Mouse (Mus musculus) heart, embryonic 16.5 days (tissue): Measurements from ENCODE around the gene Dmbt1. TPM values are rescaled to one million over a fixed set of nuclear protein-coding genes. Genes with fewer than 3 reads are reported as not detected.
"Not testable (repeated sequence)": the region's sequence is repeated elsewhere in the genome, so short reads cannot be mapped to it uniquely, and the experiment has no call there.

Source experiments
- ATAC-seq: fragments of 200-750 bp; cut with Nextera tagmentation; replicated peaks from 2 replicates; pipeline ENCODE4 v1.8.0; 2017; ENCODE audit warnings: moderate number of reproducible peaks; ENCODE audit not compliant: insufficient read depth, low FRiP score; ENCODE audit errors: extremely low read depth
- H3K27ac ChIP-seq: fragments of 300-500 bp; sonication (generic); 2 replicates; pipeline ENCODE4 v1.5.1; 2014; ENCODE audit warnings: mild to moderate bottlenecking, low read length, control low read depth, moderate library complexity
- H3K27me3 ChIP-seq: fragments of 300-500 bp; sonication (generic); 2 replicates; pipeline ENCODE4 v1.6.1; 2014; ENCODE audit warnings: low read length, mixed read lengths; ENCODE audit not compliant: control insufficient read depth, insufficient read depth
- H3K36me3 ChIP-seq: fragments of 300-500 bp; sonication (generic); 2 replicates; pipeline ENCODE4 v1.6.1; 2014; ENCODE audit not compliant: control insufficient read depth, insufficient read depth
- H3K4me1 ChIP-seq: fragments of 300-500 bp; sonication (generic); 2 replicates; pipeline ENCODE4 v1.6.1; 2014; ENCODE audit warnings: low read length, mixed read lengths; ENCODE audit not compliant: control insufficient read depth, insufficient read depth
- H3K4me2 ChIP-seq: fragments of 300-500 bp; sonication (generic); 2 replicates; pipeline ENCODE4 v1.6.1; 2014; ENCODE audit warnings: low read depth, mild to moderate bottlenecking, control low read depth, low read length
- H3K4me3 ChIP-seq: fragments of 300-500 bp; sonication (generic); 2 replicates; pipeline ENCODE4 v1.5.1; 2014; ENCODE audit warnings: mild to moderate bottlenecking, control low read depth, low read length
- H3K9ac ChIP-seq: fragments of 300-500 bp; sonication (generic); 2 replicates; pipeline ENCODE4 v1.6.1; 2014; ENCODE audit warnings: low read length, control low read depth
- H3K9me3 ChIP-seq: fragments of 300-500 bp; sonication (generic); replicated peaks from 2 replicates; pipeline ENCODE4 v1.6.1; 2016; ENCODE audit warnings: low read length; ENCODE audit not compliant: control insufficient read depth
- WGBS: fragments of 180-500 bp; shearing (Covaris S2); extraction: QIAGEN DNeasy Blood & Tissue Kit; methylation state at CpG from one replicate; pipeline ENCODE4 v1.1.7; 2014; 5-methylcytosine and 5-hydroxymethylcytosine counted together
- polyA plus RNA-seq: library from polyadenylated mRNA; unstranded; fragments of >200 nt; fragmentation: Nextera tagmentation; extraction: Ambion mirVana; gene quantifications from 2 replicates; pipeline ENCODE4 v1.2.1, GENCODE M21; 2015

Gene Dmbt1
- polyA plus RNA-seq, 1 experiment from 2014 or later, result 0.29 TPM

DNA sequence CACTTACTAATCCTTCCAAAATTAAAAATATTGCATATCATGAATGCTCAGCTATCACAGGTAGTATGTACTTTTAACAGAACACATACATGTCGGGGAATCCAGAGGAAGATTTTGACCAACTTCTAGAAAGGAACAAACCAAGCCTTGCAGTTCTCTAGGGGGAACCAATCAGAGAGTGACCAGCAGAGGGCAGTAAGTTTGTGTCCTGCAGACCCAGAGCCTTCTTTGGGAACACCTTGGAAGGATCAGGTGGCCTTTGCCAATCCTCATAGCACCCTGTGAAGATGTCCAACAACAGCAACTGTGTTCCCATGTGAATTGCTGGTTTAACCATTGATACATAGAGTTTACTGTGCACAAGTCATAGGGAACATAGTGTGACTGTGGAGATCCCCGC is 30.7 kb downstream of the Dmbt1 start:
- H3K36me3 ChIP-seq, result no peaks in the 10 kb centered on the region
- H3K4me2 ChIP-seq, result no peak overlapping the region
- no peaks in the 10 kb centered on the region for H3K9me3 ChIP-seq
- H3K4me1 ChIP-seq, result no peaks in the 10 kb centered on the region
- no peaks in the 10 kb centered on the region for H3K27me3 ChIP-seq
- no peak overlapping the region for H3K27ac ChIP-seq
- H3K4me3 ChIP-seq, result no peak overlapping the region
- ATAC-seq, result no peak
- WGBS, result 73% methylated on average over 2 of the region's 2 CpGs
- H3K9ac ChIP-seq, result no peak overlapping the region

DNA sequence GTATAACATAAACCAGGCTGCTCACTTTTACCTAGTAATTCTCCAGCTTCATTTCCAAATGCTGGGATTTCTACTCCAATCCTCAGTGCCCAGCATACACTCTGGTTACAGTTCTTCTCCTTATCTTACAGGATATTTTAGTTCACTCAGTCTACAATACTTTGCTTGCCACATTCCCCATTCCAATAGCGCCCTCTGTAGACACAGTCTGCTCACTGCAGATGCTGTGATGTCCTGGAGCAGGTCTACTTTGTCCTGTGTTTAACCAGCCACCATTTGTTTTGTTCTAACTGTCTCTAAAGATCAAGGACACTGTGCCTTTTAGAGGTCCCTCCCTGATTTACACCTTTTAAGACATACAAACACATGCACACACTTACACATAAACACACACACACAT is 36.3 kb downstream of the Dmbt1 start:
- H3K4me1 ChIP-seq, H3K4me3 ChIP-seq, H3K27me3 ChIP-seq, H3K9me3 ChIP-seq, H3K9ac ChIP-seq, ATAC-seq, H3K4me2 ChIP-seq, H3K36me3 ChIP-seq, H3K27ac ChIP-seq: not testable (repeated sequence)
- WGBS, result 3% methylated on average over 1 of the region's 1 CpGs

DNA sequence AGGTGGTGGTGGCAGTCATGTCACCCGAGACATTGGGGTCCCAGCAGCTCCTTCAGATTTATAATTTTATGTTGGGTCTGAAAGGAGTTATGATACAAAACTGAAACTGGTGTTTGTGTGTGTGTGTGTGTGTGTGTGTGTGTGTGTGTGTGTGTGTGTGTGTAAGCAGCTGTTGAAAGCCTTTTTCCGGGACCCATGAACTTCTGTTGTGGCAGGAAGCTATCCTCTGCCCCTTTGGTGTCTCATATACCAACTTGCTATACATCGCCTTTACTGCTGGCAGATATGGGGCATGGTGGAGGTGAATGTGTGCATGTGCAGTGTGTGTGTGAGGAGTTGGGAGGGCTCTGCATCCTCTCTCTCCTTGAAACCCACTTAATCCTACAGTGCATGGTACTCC is 41.6 kb downstream of the Dmbt1 start:
- not testable (repeated sequence) for H3K4me3 ChIP-seq, H3K27me3 ChIP-seq, ATAC-seq, H3K4me2 ChIP-seq, H3K36me3 ChIP-seq, H3K9me3 ChIP-seq, H3K27ac ChIP-seq, H3K4me1 ChIP-seq, H3K9ac ChIP-seq
- WGBS, result 73% methylated on average over 3 of the region's 3 CpGs

DNA sequence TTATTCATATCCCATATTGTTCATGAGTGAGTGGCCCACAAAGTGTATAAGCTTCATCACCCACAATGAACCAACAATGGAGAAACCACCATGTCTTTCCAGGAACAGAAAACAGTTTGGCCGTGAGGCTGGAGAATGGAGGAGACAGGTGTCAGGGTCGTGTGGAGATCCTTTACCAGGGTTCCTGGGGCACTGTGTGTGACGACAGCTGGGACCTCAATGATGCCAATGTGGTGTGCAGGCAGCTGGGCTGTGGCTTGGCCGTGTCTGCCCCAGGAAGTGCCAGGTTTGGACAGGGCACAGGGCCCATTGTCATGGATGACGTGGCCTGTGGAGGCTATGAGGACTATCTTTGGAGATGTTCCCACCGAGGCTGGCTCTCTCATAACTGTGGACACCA is 42.2 kb downstream of the Dmbt1 start:
- H3K9me3 ChIP-seq, H3K27me3 ChIP-seq, H3K36me3 ChIP-seq, H3K4me1 ChIP-seq, ATAC-seq, H3K4me3 ChIP-seq, H3K9ac ChIP-seq, H3K4me2 ChIP-seq, H3K27ac ChIP-seq: not testable (repeated sequence)
- 64% methylated on average over 6 of the region's 6 CpGs for WGBS

DNA sequence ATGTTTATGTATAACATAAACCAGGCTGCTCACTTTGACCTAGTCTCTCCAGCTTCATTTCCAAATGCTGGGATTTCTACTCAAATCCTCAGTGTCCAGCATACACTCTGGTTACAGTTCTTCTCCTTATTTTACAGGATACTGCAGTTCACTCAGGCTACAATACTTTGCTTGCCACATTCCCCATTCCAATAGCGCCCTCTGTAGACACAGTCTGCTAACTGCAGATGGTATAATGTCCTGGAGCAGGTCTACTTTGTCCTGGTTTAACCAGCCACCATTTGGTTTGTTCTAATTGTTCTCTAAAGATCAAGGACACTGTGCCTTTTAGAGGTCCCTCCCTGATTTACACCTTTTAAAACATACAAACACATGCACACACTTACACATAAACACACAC is 44.1 kb downstream of the Dmbt1 start:
- H3K4me2 ChIP-seq, result no peak overlapping the region
- WGBS, result 0% methylated on average over 1 of the region's 1 CpGs
- H3K27ac ChIP-seq, result no peak overlapping the region
- no peak overlapping the region for H3K9ac ChIP-seq
- no peaks in the 10 kb centered on the region for H3K36me3 ChIP-seq
- no peak for ATAC-seq
- no peaks in the 10 kb centered on the region for H3K27me3 ChIP-seq
- H3K9me3 ChIP-seq, result no peaks in the 10 kb centered on the region
- no peak overlapping the region for H3K4me3 ChIP-seq
- H3K4me1 ChIP-seq, result no peaks in the 10 kb centered on the region

DNA sequence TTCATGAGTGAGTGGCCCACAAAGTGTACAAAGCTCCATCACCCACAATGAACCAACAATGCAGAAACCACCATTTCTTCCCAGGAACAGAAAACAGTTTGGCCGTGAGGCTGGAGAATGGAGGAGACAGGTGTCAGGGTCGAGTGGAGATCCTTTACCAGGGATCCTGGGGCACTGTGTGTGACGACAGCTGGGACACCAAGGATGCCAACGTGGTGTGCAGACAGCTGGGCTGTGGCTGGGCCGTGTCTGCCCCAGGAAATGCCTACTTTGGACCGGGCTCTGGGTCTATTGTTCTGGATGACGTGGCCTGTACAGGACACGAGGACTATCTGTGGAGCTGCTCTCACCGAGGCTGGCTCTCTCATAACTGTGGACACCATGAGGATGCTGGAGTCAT is 50.5 kb downstream of the Dmbt1 start:
- not testable (repeated sequence) for H3K4me2 ChIP-seq, H3K27me3 ChIP-seq, H3K36me3 ChIP-seq, H3K9ac ChIP-seq, H3K4me3 ChIP-seq, H3K27ac ChIP-seq, H3K9me3 ChIP-seq, H3K4me1 ChIP-seq, ATAC-seq
- WGBS, result 75% methylated on average over 9 of the region's 9 CpGs

DNA sequence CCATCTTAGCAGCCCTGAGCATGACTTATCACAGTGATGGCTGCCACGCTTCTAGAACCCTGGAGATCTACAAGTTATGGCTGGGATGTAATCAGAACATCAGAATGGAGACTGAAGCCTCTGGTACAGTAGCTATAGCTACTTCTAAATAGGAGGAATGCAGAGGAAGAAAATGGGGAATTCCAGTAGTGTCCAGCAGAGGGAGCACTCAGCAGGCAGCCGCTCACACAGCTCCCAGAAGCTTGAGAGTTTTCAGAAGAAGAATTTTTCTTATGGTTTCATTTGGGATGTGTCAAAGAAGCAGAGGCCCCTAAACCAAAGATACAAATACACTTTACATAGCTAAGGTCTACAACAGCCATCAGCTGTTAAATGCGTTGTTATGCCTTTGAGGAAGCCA is 80.6 kb downstream of the Dmbt1 start:
- no peak for ATAC-seq
- Histone ChIP-seq H3K9me3 (no peaks in the 10 kb centered on the region), H3K9ac (no peak overlapping the region), H3K36me3 (no peaks in the 10 kb centered on the region), H3K27ac (no peak overlapping the region), H3K4me2 (no peak overlapping the region), H3K27me3 (no peaks in the 10 kb centered on the region; the same call in 1 of the 2 replicates), H3K4me3 (no peak overlapping the region), H3K4me1 (peaks cover 6% of the 10 kb centered on the region)
- 28% methylated on average over 3 of the region's 3 CpGs for WGBS

DNA sequence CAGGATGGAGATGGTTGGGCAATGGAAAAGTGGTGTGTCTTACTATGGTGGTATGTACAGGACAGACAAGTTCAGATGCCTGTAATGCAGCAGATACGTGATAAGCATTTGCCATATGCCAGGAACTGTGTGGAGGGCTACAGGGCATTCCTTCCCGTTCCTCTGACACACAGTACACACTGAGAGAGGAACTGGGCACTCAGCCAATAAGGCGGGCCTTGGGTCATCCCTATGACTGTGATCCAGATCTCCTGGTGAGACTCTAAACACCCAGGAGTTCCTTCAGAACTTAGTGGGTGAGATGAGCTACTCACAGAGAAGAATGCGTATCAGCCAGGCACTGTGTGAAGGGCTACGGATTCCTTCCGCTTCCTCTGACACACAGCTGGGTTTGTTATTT is 81.8 kb downstream of the Dmbt1 start:
- no peak for ATAC-seq
- Histone ChIP-seq H3K27me3 (no peaks in the 10 kb centered on the region; the same call in 1 of the 2 replicates), H3K27ac (peak overlapping the region; percentile 62; the same call in 1 of the 2 replicates), H3K4me3 (no peak overlapping the region), H3K9me3 (no peaks in the 10 kb centered on the region), H3K36me3 (no peaks in the 10 kb centered on the region), H3K9ac (no peak overlapping the region), H3K4me1 (peaks cover 6% of the 10 kb centered on the region), H3K4me2 (no peak overlapping the region)
- WGBS, result 41% methylated on average over 6 of the region's 6 CpGs

DNA sequence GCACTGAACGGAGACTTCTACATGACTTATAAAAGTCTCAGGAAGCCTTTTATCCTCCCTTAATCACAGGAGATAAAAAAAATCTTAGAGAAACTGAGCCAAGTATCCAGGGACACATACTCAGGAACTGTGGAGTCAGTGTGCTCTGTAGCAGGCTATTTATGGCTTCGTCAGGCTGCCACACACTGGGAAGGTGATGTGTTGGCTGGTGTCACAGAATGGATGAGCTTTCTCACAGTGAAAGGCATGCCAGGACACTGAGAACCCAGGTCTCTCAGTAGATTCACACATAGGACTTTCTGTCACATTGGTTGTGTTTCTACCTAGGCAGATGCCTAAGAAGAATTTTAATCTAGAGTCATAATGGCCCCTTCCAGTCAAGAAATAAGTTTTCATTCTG is 82.6 kb downstream of the Dmbt1 start:
- Histone ChIP-seq H3K9me3 (no peaks in the 10 kb centered on the region), H3K4me2 (no peak overlapping the region), H3K27me3 (no peaks in the 10 kb centered on the region; the same call in 1 of the 2 replicates), H3K9ac (no peak overlapping the region), H3K27ac (peak overlapping the region; percentile 62; the same call in 1 of the 2 replicates), H3K4me3 (no peak overlapping the region), H3K36me3 (no peaks in the 10 kb centered on the region), H3K4me1 (peaks cover 6% of the 10 kb centered on the region)
- no peak for ATAC-seq
- 56% methylated on average over 2 of the region's 2 CpGs for WGBS
